Mouse (Mus musculus) cortical plate, adult 2 months (tissue): ENCODE measurements around the gene Spata7.

Experiments used
- CTCF ChIP-seq: fragments of 200-500 bp; IDR thresholded peaks from 2 replicates; pipeline ENCODE4 v1.5.1; 2011; ENCODE audit warnings: mild to moderate bottlenecking, control low read depth, low read length; ENCODE audit not compliant: insufficient read depth; ENCODE audit errors: extremely low read depth
- POLR2A ChIP-seq: fragments of 200-500 bp; IDR thresholded peaks from 2 replicates; pipeline ENCODE4 v1.6.1; 2011; ENCODE audit warnings: mild to moderate bottlenecking, low read length, control low read depth; ENCODE audit not compliant: insufficient read depth; ENCODE audit errors: extremely low read depth

DNA sequence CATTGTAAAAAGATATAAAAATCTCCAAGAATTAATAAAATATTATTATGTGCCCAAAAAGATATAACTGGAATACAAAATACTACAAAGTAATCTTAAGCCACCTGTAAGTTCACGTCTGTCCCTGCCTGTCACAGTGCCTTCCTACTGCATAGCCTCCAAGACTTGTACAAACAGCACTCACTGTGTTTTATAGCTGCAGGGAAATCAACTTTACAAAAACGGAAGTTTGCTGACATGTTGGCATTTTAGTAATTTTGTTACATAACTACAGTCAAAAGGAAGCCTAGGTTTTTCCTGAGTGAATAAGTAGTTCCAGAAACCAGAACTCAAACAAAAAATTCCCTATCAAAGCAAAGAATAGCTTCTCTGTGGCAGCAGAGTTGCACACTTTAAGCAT, 75.6 kb downstream of the Spata7 start:
- no peak for TF ChIP-seq POLR2A
- TF ChIP-seq CTCF: no peak
